Mouse (Mus musculus) CD4-positive, CD25-positive, alpha-beta regulatory T cell, adult 2 months (primary cell): ENCODE measurements at regions not wholly inside any gene's neighbourhood (a gene's known extent, or its start where the extent isn't known, plus 50 kb on each side); places are given as distances from the start of the nearest gene placed in this dataset.

Experiments used
- DNase-seq: peaks from one replicate; pipeline ENCODE4 v3.0.0-alpha.2; 2012; ENCODE audit warnings: low read depth, low spot score

- DNase-seq, result no peak
Observed at GRCm38 (mm10) chr14:76641752-76642529, 85.3 kb upstream of the Serp2 start.

- DNase-seq, result no peak
Observed at GRCm38 (mm10) chr14:76633170-76633569, 76.5 kb upstream of the Serp2 start.

GRCm38 (mm10) chr14:76632763-76633162 lies 76.1 kb upstream of the Serp2 start:
- DNase-seq, result no peak

- no peak for DNase-seq
Observed at GRCm38 (mm10) chr14:76631740-76632139, 75.1 kb upstream of the Serp2 start.

DNA sequence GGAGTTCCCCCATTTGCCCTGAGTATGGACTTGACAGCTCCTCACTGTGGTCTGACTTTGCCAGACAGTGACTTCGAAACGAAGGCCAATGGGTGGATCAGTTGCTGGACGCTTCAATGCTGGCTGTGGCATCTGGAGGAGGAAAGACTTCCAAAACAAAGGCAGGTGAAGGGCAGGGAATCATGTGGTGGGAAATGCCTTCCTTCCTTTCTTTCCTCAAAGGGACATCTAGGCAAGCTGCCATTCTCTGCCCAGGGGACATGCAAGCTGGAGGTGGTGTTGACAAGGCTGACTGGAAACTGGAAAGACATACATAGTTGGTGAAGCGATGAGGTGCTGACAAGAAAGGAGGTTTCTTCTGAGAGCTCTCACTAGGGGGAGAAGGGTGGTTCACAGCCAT lies 74.5 kb upstream of the Serp2 start:
- no peak for DNase-seq

- no peak for DNase-seq
Observed at GRCm38 (mm10) chr14:76629913-76630478, 73.3 kb upstream of the Serp2 start.

DNA sequence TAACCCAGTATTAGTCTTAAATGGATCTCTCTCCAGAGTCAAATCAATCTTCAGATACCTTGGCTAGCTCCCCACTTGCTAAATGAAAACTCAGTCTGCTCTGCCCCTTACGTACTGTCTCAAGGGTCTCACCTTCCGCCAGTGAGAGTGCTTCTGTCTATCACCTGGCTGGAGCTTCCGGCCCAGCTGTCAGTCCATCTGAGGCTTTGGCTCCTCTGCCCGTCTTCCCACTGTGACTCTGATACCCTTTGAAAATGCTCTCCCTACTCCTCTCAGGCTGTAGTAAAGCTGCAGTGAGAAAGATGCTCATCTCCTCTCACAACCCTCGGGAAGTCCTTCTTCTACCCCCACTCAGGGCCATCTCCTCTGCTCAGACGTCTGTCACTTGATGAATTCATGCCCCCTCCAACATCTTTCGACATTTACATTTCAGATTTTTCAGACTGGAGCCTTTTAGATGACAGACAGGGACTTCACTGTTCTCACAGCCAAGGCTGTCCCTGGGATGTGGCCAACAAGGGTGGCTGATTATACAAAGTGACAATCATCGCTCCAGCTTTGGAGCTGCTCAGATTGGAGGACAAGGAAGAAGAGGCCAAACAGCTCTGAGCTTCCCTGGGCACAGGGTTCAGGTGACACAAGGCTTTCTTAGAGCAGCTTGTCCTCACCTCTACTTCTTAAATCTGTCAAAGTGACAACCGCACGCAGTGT lies 71.6 kb upstream of the Serp2 start:
- DNase-seq, result no peak

DNA sequence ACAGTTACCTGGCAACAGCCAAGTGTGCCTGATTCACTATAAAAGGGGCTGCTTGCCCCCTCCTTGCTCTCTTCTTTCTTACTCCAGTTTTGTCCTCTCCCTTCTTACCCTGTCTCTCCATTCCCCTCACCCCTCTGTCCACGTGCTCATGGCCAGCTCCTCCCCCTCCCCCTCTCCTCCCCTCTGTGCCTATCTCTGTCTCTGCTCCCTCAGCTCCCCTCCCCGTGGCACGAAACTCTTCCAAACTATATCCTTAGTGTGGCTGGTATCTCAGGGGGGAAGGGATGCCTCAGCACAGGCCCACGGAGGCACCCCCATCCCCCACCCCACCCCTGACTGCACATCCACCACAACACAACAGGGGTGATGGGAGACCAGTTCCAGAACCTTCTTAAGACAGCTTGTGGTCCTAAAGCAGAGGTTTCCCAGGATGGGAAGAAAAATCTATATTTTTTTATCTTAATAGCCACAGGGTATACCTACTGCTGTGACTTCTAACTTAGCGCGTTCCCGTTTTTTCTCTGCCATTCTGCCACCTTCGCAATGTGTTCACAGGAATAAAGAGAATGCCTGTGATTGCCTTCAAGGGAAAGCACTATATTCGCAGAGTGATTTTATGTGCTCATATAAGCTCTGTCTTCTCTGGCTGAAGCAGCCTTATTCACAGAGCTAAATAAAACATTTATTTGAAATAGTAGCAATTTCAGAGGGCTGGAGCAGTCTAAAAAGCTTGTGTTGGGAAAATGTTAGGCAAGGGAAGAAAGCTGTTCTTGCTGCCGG lies 69.1 kb upstream of the Serp2 start:
- DNase-seq, result no peak

DNA sequence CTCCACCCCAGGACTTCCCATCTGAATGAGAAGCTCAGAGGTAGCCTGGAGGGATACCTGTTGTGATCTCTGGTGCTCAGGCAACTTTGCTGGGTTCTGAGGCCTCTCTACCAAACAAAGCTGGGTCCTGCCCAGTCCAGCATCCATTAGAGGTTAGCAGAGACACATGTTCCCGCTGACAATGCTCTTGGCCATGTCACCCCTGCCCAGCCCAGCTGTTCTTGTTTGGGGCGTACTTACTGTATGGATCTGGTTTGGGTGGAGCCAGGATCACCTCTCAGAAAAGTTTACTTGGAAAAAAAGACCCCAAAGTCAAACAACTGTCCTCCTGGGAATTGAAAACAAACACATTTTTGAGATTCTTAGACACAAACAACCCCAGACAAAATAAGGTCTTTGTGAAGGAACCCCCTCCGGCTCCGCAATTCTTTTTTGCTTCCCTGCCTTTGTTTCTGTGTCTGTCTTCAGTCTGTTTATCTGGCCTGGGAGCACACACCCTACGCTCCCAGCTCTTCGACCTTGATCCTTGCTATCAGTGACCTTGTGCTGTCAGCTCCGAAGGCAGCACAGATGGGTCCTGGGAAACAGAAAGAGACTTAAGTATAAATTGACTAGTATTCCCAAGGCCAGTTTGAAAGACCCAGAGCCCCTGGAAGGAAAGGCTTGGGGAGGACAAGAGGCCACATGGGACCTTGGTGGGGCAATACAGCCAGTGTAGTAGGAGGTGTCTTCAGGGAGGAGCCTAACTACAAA lies 68.1 kb upstream of the Serp2 start:
- DNase-seq, result no peak

GRCm38 (mm10) chr14:76623371-76623988 lies 66.8 kb upstream of the Serp2 start:
- peak; percentile 31 for DNase-seq

DNA sequence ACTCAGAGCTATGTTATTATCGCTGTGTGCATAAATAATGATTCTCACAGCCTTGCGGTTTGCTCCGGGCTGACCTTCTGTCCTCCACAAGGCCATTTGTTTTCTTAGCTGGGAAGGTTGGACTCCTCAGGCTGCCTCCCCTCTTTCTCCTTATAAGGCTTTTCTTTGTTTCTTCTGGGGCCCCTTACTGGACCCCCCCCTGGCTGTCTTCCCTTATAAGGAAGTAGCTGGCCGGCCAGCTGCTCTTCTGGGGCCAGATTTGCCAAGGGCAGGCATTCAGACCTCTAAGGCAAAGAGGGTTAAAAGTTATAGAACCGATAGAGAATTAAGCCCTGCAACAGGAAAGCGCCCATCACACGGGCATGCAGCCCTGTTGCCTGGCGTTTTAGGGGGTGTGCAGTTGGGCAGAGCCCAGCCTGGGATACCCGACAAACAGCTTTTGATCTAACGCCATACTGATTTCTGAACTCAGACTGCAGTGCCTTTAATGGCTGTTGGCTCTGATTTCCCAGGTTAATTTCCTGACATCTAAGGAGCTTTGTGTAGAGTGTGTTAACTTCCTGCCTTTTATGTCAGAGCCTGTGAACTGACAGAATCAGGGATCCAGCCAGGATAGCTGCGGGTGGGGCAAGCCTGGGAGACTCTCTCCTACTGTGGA lies 66.1 kb upstream of the Serp2 start:
- DNase-seq, result no peak

GRCm38 (mm10) chr14:76619038-76619409 lies 62.3 kb upstream of the Serp2 start:
- no peak for DNase-seq

DNA sequence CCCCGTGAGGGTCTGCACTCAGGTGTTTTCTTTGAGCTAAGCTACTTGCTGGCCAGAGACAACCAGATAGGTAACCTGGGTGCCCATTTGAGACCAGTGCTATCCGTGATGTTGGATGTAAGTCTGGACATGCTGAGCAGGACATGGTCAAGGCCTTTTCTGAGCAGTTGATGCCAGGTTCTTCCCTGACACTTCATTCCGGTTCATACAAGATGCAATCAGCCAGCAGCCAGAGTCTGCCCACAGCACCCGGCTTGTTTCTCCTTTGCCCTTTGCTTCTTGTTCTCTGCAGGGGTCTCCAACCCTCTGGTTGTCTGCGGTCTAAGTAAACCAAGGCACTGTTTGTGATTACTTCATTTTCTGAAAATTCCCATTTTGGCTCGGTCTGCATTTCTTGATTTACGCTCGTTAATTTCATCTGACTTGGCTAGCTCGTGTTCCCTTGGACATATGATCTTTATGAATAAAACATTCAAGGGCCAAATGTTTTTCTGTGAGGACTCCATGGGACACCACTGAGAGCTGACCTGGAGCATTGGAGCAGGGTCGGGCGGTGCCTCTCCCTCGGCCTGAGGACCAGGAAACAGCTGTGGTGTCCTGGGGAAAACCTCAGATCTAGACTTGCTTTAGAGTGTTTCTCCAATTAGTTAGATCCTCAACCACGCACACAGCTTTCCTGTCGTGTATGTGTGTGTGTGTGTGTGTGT lies 61.8 kb upstream of the Serp2 start:
- DNase-seq, result no peak

DNA sequence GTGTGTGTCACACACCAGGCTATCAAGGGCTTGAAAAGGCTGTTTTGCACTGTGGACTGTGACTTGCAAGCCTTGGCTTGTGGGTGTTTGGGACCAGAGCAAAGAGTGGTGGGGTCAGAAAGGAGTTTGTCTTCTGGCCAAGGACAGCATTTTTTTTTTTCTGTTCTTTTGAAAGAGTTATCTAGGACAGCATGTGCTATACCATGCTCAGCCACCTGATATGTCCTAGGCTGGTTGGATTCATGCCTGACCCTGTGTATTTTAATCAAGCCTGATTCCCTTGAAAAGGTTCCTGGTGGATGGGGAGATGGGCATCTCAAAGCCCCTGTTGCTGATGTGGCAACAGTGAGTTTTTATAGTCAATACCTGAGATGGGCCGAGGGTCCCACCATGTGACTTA lies 61.2 kb upstream of the Serp2 start:
- DNase-seq, result no peak

DNA sequence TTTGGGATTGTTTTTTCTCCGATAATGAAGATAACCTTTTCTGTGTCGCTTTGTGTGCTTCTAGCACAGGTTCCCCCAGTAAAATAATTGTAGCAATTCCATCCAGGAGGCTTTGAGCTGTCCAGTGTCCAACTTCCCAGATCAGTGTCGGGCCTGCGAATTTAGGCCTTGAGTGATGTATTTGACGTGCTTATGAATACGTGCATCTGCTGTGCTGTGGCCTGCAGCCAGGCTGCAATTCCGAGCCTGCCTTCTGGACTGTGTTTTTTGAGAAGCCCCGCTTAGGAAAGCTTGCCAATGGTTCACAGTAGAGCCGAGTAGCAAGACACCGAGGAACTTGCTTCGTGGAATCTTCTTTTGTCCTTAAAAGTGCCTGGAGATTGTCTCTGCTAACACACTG lies 60.8 kb upstream of the Serp2 start:
- no peak for DNase-seq

DNA sequence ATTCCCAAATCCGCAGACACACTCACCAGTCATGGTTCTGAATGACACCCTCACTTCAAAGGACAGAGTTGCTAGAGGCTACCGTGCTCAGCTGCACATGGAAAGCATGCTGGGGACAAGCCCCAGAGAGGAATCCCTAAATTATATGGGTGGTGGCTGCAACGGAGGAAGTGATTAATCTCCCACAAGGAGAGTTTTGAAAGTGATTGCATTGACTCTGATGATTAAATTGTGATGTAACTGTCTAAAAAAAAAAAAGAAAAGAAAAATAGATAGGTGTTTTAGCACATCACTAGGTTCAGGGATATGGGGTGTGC lies 59.6 kb upstream of the Serp2 start:
- DNase-seq, result no peak

DNA sequence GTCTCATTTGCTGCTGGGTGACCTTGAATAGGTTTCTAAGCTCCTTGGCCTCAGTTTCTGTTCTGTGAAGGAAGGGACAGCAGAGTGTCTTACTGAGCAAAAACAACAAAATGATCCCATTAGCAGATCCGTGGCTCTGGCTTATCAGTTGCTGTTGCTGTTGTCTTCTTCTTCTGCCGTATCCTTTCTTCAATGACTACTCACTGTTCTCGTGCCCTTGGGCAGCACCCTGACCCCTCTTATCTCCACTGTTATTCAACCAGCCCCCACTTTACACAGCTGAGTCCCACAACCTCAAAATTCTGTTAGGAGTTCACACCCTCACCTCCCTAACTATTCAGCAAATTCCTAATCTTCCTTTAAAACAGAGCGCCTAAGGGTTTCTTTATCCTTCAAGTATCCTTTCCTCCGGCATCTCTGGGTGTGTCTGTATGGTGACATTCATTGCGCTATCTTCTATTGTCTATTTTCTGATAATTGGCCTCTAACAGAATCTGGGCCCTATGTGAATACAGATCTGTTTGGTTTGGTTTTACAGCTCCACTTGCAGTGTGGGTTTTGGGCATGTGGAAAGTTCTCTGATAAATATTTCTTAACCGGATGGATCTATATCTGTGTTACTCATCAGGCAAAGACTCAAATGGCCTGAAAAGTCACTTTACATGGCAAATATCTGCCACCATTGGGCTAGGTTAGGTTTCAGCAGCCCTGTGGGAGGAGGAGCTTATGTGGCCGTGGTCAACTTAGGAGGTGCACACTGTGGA lies 59.1 kb upstream of the Serp2 start:
- DNase-seq, result no peak

DNA sequence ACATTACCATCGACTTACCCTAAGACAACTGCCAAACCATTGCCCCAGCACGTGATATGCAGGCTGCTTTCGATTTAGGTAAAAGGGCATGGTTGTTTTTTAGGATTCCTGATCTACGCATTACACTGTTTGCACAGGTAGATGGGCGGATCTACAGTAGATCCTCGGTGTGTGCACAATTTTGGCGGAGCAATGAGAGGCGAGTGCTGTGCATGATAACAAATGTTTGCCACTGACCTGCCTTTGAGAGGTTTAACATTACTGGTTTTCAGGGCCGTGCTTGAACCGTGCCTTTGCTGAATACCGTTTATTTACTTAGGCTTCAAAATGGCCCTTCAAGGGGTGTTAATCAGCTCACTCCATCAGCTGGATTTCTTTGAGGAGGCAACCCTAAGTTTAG lies 58.5 kb upstream of the Serp2 start:
- DNase-seq, result no peak

DNA sequence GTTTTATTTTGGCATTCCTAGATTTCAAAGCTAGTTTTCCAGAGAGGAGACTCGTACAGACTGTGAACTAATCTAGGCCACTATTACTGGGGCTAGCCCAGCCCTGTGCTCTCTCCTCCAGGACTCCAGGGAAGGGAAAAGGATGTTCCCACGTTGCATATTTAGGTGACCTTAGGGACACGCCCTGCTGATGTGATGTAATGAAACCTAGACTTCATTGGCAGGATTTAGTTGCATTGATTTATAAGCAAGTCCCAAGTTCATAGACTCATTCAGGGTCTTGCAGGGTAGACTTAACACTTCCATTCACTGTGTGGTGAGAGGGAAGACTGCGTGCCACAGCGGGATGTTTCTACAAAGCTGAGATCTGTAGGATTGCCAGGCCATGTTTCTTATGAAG lies 58.0 kb upstream of the Serp2 start:
- no peak for DNase-seq
